Mouse (Mus musculus): ENCODE data around the gene Fmo3. TPM values are rescaled to one million over a fixed set of nuclear protein-coding genes. Genes with fewer than 3 reads are reported as not detected.

The Fmo3 gene
- polyA plus RNA-seq, 1 experiment from 2014 or later, result not detected

GRCm38 (mm10) chr1:162914932-162915556 lies 69.3 kb downstream of the Fmo3 start:
- no peak overlapping the region for H3K27ac ChIP-seq (replicated peaks; ENCODE audit: low read depth, low read length)
- DNase-seq (ENCODE audit: low spot score) (no peak), ATAC-seq (ENCODE audit: low read depth) (no peak)
- no peaks in the 10 kb centered on the region for H3K9me3 ChIP-seq (ENCODE audit: control insufficient read depth, low read length)
- no peaks in the 10 kb centered on the region for H3K36me3 ChIP-seq (ENCODE audit: control insufficient read depth, insufficient read depth, low read length)
- no peak overlapping the region for H3K4me2 ChIP-seq (ENCODE audit: low read depth, low read length)
- no peaks in the 10 kb centered on the region for H3K27me3 ChIP-seq (replicated peaks; ENCODE audit: control insufficient read depth, insufficient read depth, low read length)
- no peak overlapping the region for H3K9ac ChIP-seq (ENCODE audit: low read depth, low read length)
- H3K4me3 ChIP-seq (ENCODE audit: low read depth, low read length), result no peak overlapping the region
- WGBS, result 85% methylated on average over 4 of the region's 4 CpGs
- no peaks in the 10 kb centered on the region for H3K4me1 ChIP-seq (ENCODE audit: control insufficient read depth, insufficient read depth, low read length)

- Histone ChIP-seq H3K36me3 (ENCODE audit: control insufficient read depth, insufficient read depth, low read length) (no peaks in the 10 kb centered on the region), H3K9ac (ENCODE audit: low read depth, low read length) (no peak overlapping the region), H3K4me1 (ENCODE audit: control insufficient read depth, insufficient read depth, low read length) (no peaks in the 10 kb centered on the region), H3K4me3 (ENCODE audit: low read depth, low read length) (no peak overlapping the region), H3K4me2 (ENCODE audit: low read depth, low read length) (no peak overlapping the region), H3K9me3 (ENCODE audit: control insufficient read depth, low read length) (no peaks in the 10 kb centered on the region), H3K27ac (replicated peaks; ENCODE audit: low read depth, low read length) (no peak overlapping the region), H3K27me3 (replicated peaks; ENCODE audit: control insufficient read depth, insufficient read depth, low read length) (no peaks in the 10 kb centered on the region)
- ATAC-seq (ENCODE audit: low read depth) (no peak), DNase-seq (ENCODE audit: low spot score) (no peak)
Observed at GRCm38 (mm10) chr1:162912085-162912484, 72.2 kb downstream of the Fmo3 start.

Other genes with a start within 250 kb of the Fmo3 start
- gene Prrc2c, start 244.0 kb downstream of the Fmo3 start, polyA plus RNA-seq (2014; fragmentation: Nextera tagmentation; extraction: Ambion mirVana), result 140 and 150 TPM in 2 replicates
- gene Fmo4, start 170.6 kb downstream of the Fmo3 start, polyA plus RNA-seq (2014; fragmentation: Nextera tagmentation; extraction: Ambion mirVana), result 0.21 and 0.60 TPM in 2 replicates
- 62.1 and 79.1 TPM in 2 replicates for gene Fmo1, start 117.9 kb downstream of the Fmo3 start, polyA plus RNA-seq (2014; fragmentation: Nextera tagmentation; extraction: Ambion mirVana)
- 3.5 and 5.2 TPM in 2 replicates for gene Fmo2, start 85.8 kb downstream of the Fmo3 start, polyA plus RNA-seq (2014; fragmentation: Nextera tagmentation; extraction: Ambion mirVana)
- gene Fmo6, start 47.0 kb downstream of the Fmo3 start, polyA plus RNA-seq (2014; fragmentation: Nextera tagmentation; extraction: Ambion mirVana), result 3.1 and 4.0 TPM in 2 replicates
- gene Mroh9, start 101.1 kb upstream of the Fmo3 start, polyA plus RNA-seq (2014; fragmentation: Nextera tagmentation; extraction: Ambion mirVana), result 0.06 and 0.09 TPM in 2 replicates

Measured in embryonic facial prominence, embryonic 14.5 days (tissue).